Mouse (Mus musculus) ES-E14 (cell line): ENCODE measurements at regions not wholly inside any gene's neighbourhood (a gene's known extent, or its start where the extent isn't known, plus 50 kb on each side); places are given as distances from the start of the nearest gene placed in this dataset.

ENCODE experiments used
- CHD2 ChIP-seq: IDR thresholded peaks from 2 replicates; pipeline ENCODE4 v1.6.1; 2014; ENCODE audit warnings: mild to moderate bottlenecking, low read depth, low read length, inconsistent platforms
- HCFC1 ChIP-seq: IDR thresholded peaks from 2 replicates; pipeline ENCODE4 v1.6.1; 2012; ENCODE audit warnings: low read length, inconsistent platforms, borderline replicate concordance; ENCODE audit not compliant: insufficient read depth
- MAFK ChIP-seq: IDR thresholded peaks from 2 replicates; pipeline ENCODE4 v1.6.1; 2014; ENCODE audit warnings: mild to moderate bottlenecking, low read depth, low read length, inconsistent platforms; ENCODE audit not compliant: insufficient read depth
- ZC3H11A ChIP-seq: IDR thresholded peaks from 2 replicates; pipeline ENCODE4 v1.6.1; 2012; ENCODE audit warnings: low read depth, mild to moderate bottlenecking, inconsistent platforms, low read length, borderline replicate concordance
- ZNF384 ChIP-seq: IDR thresholded peaks from 2 replicates; pipeline ENCODE4 v1.6.1; 2012; ENCODE audit warnings: low read depth, low read length, inconsistent platforms

- TF ChIP-seq MAFK (no peak), CHD2 (no peak), HCFC1 (no peak), ZNF384 (no peak), ZC3H11A (no peak)
Observed at GRCm38 (mm10) chr6:27021697-27022096, 1113.3 kb downstream of the Grm8 start.
